Mouse (Mus musculus): ENCODE results near the gene Rhov.

Gene Rhov

DNA sequence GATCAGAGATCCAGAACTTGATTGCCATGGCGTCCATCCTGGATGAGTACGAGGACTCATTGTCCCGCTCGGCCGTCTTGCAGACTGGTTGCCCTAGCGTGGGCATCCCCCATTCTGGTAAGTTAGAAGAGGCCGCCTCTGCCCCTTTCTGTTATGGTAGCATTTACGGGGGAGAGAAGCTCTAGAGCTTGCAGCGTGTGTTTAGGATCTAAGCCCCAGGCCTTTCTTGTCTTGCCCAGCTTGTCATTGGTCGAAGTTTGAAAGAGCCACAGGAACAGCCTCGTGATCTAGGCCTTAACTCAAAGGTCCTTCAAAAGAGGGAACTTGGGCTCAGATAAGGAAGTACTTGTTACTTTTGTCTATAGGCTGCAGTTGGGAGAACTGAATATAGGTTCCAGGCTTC is 17.9 kb upstream of the Rhov start:
- in situ Hi-C loops (cut with MboI): no loop called here

GRCm38 (mm10) chr2:119288270-119288882 is 17.3 kb upstream of the Rhov start, which contains the start of gene Vps18:
TSS of gene Vps18 (plus strand) at chr2:119288740.
- in situ Hi-C loops (cut with MboI): no loop called here

DNA sequence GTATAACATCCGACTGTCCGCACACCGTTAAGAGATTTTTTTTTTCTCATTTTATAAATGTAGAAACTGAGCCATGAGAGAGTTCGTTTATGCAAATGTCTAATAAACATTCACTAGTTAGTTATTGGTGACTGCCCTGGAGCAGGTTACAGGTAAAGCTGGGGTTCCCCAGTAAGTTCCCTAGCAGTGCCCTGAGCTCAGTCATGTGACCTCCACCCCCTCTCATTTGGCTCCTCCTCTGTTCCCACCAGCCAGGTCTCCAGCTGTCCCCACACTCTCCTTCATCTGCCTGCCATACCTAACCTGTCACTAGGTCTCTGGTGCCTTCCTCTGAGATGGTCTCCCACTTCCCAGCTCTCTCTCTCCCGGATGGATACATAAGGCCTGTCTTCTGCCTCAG is 16.3 kb upstream of the Rhov start:
- in situ Hi-C loops (cut with MboI): no loop called here

GRCm38 (mm10) chr2:119281899-119282565 is 11.0 kb upstream of the Rhov start:
- in situ Hi-C loops (cut with MboI): no loop called here

GRCm38 (mm10) chr2:119277810-119278209 is 6.7 kb upstream of the Rhov start:
- in situ Hi-C loops (cut with MboI): no loop called here

DNA sequence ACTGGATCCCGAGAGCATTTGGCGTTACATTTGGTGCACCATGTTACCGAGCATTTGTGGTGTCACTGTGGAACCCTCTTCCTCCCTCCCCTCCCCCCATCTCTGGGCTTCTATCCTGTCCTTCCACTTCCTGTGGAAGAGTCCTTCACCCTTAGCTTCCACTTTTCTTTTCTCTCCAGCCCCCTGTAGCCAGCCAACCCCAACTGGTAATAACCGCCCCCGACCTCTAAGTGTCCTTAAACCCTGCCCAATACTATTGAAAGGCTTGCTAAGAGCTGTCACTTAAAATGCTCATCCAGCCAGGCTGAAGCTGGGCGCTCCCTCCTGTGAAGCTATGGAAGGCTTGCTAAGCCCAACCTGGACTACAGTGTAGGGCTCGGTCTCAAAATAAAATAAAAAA is 5.9 kb upstream of the Rhov start:
- in situ Hi-C loops (cut with MboI): no loop called here

DNA sequence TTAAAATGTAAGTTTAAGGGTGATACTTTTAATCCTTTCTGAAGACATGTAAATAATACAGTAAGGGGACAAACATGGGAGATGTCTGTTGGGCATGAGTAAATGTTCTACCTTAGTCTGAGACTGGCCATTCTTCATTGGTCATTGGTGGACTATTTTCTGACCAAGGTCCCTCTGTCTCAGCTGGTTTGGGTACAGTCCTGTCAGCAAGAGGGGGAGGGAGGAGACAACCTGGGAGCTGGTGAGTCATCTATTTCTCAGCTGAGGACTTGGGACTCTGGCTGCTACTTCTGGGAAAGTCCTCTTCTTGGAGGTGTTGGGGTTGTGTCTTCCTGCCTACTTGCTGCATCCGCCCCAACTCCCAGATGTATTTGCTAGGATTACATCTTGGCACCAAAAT is 3.1 kb upstream of the Rhov start:
- in situ Hi-C loops (cut with MboI): no loop called here

- in situ Hi-C loops (cut with MboI): no loop called here
These were observed 808 bp downstream of the Rhov start for GRCm38 (mm10) chr2:119270286-119270642.

DNA sequence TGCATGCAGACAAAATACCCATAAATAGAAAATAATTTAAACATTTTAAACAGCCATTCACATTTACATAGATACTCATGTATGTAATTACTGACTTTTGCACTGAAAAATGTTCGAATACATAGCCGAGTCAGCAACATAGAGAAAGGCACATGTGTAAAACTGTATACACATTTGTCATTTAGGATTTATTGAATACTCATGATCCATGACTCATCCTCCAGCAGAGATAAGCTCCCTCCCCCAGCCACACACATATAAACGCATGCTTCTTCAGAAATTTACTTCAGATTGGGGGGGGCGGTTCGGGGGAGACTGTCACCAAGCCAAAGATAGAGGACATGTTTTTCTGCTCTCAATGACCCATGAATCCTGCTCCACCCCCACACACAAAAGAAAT is 7.3 kb downstream of the Rhov start:
- in situ Hi-C loops (cut with MboI): no loop called here

DNA sequence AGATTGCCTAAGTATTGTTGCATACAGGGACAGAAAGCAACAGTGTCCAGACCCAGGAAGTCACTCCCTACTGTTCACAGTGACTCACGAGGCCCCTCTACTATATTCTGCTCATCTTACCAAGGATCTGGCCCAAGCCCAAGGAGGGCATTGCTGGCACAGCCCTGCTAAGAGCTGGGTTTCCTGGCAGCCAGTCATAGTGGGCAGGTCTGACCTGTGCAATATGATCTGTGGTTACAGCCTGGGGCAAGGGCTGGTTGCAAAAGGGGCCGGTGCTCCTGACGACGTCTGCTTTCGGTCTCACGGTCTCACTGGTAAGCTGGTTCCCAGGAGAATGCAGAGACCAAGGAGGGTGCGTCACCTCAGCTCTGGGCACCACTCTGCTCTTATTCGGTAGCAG is 8.1 kb downstream of the Rhov start:
- in situ Hi-C loops (cut with MboI): no loop called here

GRCm38 (mm10) chr2:119261326-119261725 is 9.7 kb downstream of the Rhov start:
- in situ Hi-C loops (cut with MboI): no loop called here

GRCm38 (mm10) chr2:119260518-119260917 is 10.6 kb downstream of the Rhov start:
- in situ Hi-C loops (cut with MboI): no loop called here

GRCm38 (mm10) chr2:119254976-119255375 is 16.1 kb downstream of the Rhov start:
- in situ Hi-C loops (cut with MboI): no loop called here

GRCm38 (mm10) chr2:119250826-119251478 is 20.1 kb downstream of the Rhov start:
- in situ Hi-C loops (cut with MboI): no loop called here

GRCm38 (mm10) chr2:119250377-119250776 is 20.7 kb downstream of the Rhov start:
- in situ Hi-C loops (cut with MboI): no loop called here

DNA sequence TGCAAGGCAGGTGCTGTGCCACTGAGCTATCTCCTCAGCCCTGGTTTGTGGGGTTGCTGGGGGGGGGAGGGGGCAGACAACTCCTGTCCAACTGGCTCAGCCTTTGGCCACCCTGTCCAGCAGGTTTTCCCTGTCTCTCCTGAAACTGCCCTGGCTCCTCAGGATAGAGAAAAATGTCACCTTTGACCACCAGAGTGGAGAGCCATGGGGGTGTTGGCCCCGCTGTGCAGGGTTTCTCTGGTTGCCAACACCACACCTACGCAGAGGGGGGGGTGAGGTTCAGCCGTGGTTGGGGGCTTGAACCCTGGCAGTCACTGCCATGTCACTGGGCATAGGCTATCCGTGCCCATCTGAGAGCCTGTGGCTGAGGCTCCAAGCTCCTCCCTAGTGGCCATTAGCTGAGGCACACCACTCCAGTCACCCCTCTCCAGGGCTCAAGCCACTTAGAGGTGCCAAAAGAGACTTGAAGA is 21.4 kb downstream of the Rhov start:
- in situ Hi-C loops (cut with MboI): no loop called here

- in situ Hi-C loops (cut with MboI): no loop called here
These were observed 23.2 kb downstream of the Rhov start for GRCm38 (mm10) chr2:119247904-119248303.

DNA sequence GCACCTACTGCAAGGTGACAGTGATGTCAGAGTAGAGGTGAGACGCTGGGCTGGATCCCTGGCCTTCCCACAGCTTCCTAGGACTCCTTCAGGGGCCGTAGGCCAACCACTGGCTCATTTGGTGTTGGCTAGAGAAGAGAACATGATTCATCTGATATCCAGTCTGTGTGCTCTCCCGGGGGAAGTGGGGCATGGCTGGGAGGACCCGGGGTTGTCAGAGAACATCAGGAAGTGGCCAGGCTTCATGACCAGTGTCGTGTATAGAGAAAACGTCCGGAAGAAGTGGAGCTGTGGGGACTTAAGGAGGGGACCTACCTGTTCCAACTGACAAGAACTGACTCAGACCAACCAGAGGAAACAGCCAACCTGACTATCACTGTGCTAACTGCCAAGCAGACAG is 25.8 kb downstream of the Rhov start:
- in situ Hi-C loops (cut with MboI): no loop called here

DNA sequence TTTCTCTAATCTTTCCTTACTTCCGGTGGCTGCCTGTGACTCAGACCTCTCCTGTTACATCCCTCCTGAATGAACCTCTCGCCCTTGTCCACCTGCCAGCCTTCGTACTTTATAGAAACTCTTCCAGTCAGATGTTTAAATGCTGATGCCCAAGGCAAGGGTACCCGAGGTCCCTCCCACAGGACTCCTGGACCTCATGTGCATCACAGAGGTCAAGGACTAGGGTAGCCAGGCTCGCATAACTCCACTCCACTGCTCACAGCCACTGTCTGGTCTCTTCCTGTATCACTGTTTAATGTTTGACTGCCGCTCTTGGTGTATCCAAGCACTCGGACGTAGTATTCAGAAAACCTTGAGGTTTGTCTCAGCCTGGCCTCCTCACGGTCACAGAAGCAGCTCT is 28.5 kb downstream of the Rhov start:
- in situ Hi-C loops (cut with MboI): no loop called here

DNA sequence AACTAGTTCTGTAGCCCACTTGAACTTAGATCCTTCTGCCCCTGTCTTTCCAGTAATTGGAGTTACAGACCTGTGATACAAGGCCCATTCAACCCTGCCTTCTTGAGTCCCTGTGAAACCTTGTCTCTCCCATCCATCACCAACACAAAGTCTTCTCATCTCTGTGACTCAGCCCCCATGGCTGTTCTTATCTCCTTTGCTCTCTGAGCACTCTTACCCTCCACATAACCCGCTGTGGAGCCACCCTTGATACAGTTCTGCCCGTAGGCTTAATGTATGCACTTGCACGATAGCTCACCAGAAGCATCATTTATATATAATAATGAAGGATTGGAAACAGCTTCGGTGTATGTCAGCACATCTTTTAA is 30.3 kb downstream of the Rhov start:
- in situ Hi-C loops (cut with MboI): no loop called here

GRCm38 (mm10) chr2:119240075-119240818 is 30.8 kb downstream of the Rhov start:
- in situ Hi-C loops (cut with MboI): no loop called here

DNA sequence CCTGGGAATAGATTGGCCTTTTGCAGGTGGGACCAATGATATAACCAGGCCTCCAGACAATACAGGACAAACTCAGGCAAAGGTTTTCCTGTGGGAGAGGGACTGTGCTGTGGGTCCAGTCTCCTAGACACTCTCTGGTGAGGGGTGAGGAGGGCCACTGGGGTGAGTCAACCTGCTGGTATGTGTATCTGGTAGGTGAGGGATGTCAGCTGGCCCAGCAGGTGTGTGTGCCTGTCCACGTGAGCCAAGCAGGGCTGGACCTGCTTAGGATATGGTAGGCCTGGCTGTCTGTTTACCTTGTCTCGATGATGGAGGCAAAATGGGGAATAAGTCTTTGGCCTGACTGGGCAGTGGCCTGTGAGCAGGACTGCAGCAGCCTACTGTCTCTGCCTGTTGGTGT is 32.4 kb downstream of the Rhov start:
- in situ Hi-C loops (cut with MboI): no loop called here

- in situ Hi-C loops (cut with MboI): no loop called here
These were observed 33.2 kb downstream of the Rhov start for GRCm38 (mm10) chr2:119237871-119238220.
